23 mouse cellular contexts compared by ENCODE assay signal in the genomic region with DNA sequence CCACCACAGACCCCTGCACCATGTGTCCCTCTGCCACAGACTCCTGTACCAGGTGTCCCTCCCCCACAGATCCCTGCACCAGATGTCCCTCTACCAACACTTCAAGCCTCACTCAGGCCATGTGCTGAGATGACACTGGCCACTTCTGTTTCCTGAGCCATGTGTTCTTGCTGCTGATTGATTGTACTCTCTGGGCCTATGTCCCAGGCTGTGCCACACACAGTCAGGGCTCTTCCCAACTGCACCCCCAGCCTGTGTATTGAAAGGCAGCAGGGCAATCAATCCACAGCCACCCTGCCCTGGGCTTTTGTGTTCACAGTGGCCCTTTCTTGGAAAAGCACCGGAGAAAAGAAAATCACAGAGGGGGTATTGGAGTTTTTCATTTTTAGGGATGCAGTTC.
DNase-seq lines count a peak whose midpoint lies in the region; ATAC-seq lines count a peak whose summit lies in the region.
"Had no signal": no experiment of that assay in that cellular context is flagged by ENCODE, and none has a peak within 500 bp of the region (broad histone marks: within the 10 kb centered on the region; RNA-seq: fewer than 3 reads in every experiment).

No protein-coding gene starts in this region.

- 56% methylated on average over 1 of the region's 1 CpGs for WGBS in midbrain, embryonic 16.5 days
- 35% methylated on average over 1 of the region's 1 CpGs for WGBS in midbrain, embryonic 14.5 days
- 22% methylated on average over 1 of the region's 1 CpGs for WGBS in hindbrain, embryonic 13.5 days
- WGBS in neural tube, embryonic 14.5 days = 16% methylated on average over 1 of the region's 1 CpGs

- ATAC-seq in midbrain, embryonic 16.5 days = no peak
- ATAC-seq in midbrain, embryonic 14.5 days (ENCODE audit: low FRiP score, low TSS enrichment) = no peak
- ATAC-seq in hindbrain, embryonic 13.5 days (ENCODE audit: low FRiP score) = peak; percentile 22; the same call in 1 of the 2 replicates
- 0 out of 2 replicates have a peak, but pooled peaks have one; percentile 32 for ATAC-seq in neural tube, embryonic 14.5 days (ENCODE audit: low read depth)

- no peaks in the 10 kb centered on the region for H3K9me3 ChIP-seq in midbrain, embryonic 16.5 days (replicated peaks; ENCODE audit: control insufficient read depth, low read length, poor library complexity, severe bottlenecking)
- no peaks in the 10 kb centered on the region for H3K9me3 ChIP-seq in midbrain, embryonic 14.5 days (ENCODE audit: control insufficient read depth, low read length)
- no peaks in the 10 kb centered on the region for H3K9me3 ChIP-seq in hindbrain, embryonic 13.5 days
- no peaks in the 10 kb centered on the region for H3K9me3 ChIP-seq in neural tube, embryonic 14.5 days (ENCODE audit: control insufficient read depth, low read length)
- H3K9me3 ChIP-seq: heart, embryonic 13.5 days; lung, embryonic 15.5 days; megakaryocyte, embryonic 14.5 days had no signal

- H3K36me3 ChIP-seq in midbrain, embryonic 16.5 days (ENCODE audit: control insufficient read depth, insufficient read depth, low read length) = peaks cover 14% of the 10 kb centered on the region; the same call in 1 of the 2 replicates
- peaks cover 46% of the 10 kb centered on the region for H3K36me3 ChIP-seq in midbrain, embryonic 14.5 days (ENCODE audit: control insufficient read depth, insufficient read depth, low read length)
- peaks cover 58% of the 10 kb centered on the region for H3K36me3 ChIP-seq in hindbrain, embryonic 13.5 days
- peaks cover 8% of the 10 kb centered on the region; the same call in 1 of the 2 replicates for H3K36me3 ChIP-seq in neural tube, embryonic 14.5 days (ENCODE audit: control insufficient read depth, insufficient read depth, low read length)

- H3K4me3 ChIP-seq in midbrain, embryonic 16.5 days (ENCODE audit: low read depth, low read length) = no peak overlapping the region
- no peak overlapping the region for H3K4me3 ChIP-seq in midbrain, embryonic 14.5 days (replicated peaks; ENCODE audit: low read depth, low read length)
- no peak overlapping the region for H3K4me3 ChIP-seq in hindbrain, embryonic 13.5 days
- no peak overlapping the region for H3K4me3 ChIP-seq in neural tube, embryonic 14.5 days (ENCODE audit: low read depth, low read length)
- H3K4me3 ChIP-seq: heart, embryonic 13.5 days; lung, embryonic 15.5 days; megakaryocyte, embryonic 14.5 days had no signal

- peaks cover 24% of the 10 kb centered on the region for H3K4me1 ChIP-seq in midbrain, embryonic 16.5 days (ENCODE audit: control insufficient read depth, insufficient read depth, low read length)
- H3K4me1 ChIP-seq in midbrain, embryonic 14.5 days (ENCODE audit: control insufficient read depth, insufficient read depth, low read length) = peaks cover 38% of the 10 kb centered on the region
- H3K4me1 ChIP-seq in hindbrain, embryonic 13.5 days (replicated peaks) = peaks cover 77% of the 10 kb centered on the region
- H3K4me1 ChIP-seq in neural tube, embryonic 14.5 days (ENCODE audit: control insufficient read depth, insufficient read depth, low read length) = peaks cover 49% of the 10 kb centered on the region

- H3K9ac ChIP-seq in midbrain, embryonic 16.5 days (ENCODE audit: low read depth, low read length) = 0 out of 2 replicates have a peak overlapping the region, but pooled peaks have one; percentile 4
- H3K9ac ChIP-seq in midbrain, embryonic 14.5 days (replicated peaks; ENCODE audit: low read length) = no peak overlapping the region
- no peak overlapping the region for H3K9ac ChIP-seq in hindbrain, embryonic 13.5 days
- H3K9ac ChIP-seq in neural tube, embryonic 14.5 days (replicated peaks; ENCODE audit: low read depth, low read length) = no peak overlapping the region
- H3K9ac ChIP-seq: heart, embryonic 13.5 days; liver, embryonic 14.5 days; lung, embryonic 15.5 days had no signal

- DNase-seq in embryo, embryonic 11 days = peak; percentile 21
- DNase-seq in embryo, embryonic 9.5 days (ENCODE audit: extremely low spot score) = no peak
- no peak for DNase-seq in midbrain, embryonic 14.5 days
- no peak for DNase-seq in gastrocnemius, adult 18-20 months (ENCODE audit: low spot score)
- DNase-seq in adrenal gland, adult 18-20 months (ENCODE audit: low spot score in 2 of 2) = no peak
- DNase-seq: cerebellum, adult 11-12 months; cerebellum, postnatal 14 days; gastrocnemius, postnatal 25 days; heart, adult 18-20 months; heart, postnatal 14 days; kidney, adult 11 months; layer of hippocampus, adult 9-11 months; lung, postnatal 36 days; thymus, adult 18-20 months; thymus, postnatal 36 days had no signal

- no peaks in the 10 kb centered on the region for H3K27me3 ChIP-seq in midbrain, embryonic 16.5 days (ENCODE audit: control insufficient read depth, insufficient read depth, low read depth, low read length)
- no peaks in the 10 kb centered on the region for H3K27me3 ChIP-seq in midbrain, embryonic 14.5 days (ENCODE audit: control insufficient read depth, insufficient read depth, low read length)
- no peaks in the 10 kb centered on the region for H3K27me3 ChIP-seq in hindbrain, embryonic 13.5 days
- no peaks in the 10 kb centered on the region for H3K27me3 ChIP-seq in neural tube, embryonic 14.5 days (ENCODE audit: control insufficient read depth, insufficient read depth, low read length)
- H3K27me3 ChIP-seq: lung, embryonic 15.5 days had no signal

- H3K27ac ChIP-seq in midbrain, embryonic 16.5 days (ENCODE audit: low read length) = no peak overlapping the region
- no peak overlapping the region for H3K27ac ChIP-seq in midbrain, embryonic 14.5 days (replicated peaks; ENCODE audit: low read depth, low read length)
- peak overlapping the region; percentile 61 for H3K27ac ChIP-seq in hindbrain, embryonic 13.5 days
- peak overlapping the region; percentile 48; the same call in 1 of the 2 replicates for H3K27ac ChIP-seq in neural tube, embryonic 14.5 days (ENCODE audit: low read depth, low read length)
- H3K27ac ChIP-seq: heart, embryonic 13.5 days; kidney, postnatal 0 days; liver, embryonic 14.5 days; lung, embryonic 15.5 days had no signal

- H3K4me2 ChIP-seq in midbrain, embryonic 16.5 days (ENCODE audit: low read length) = no peak overlapping the region
- no peak overlapping the region for H3K4me2 ChIP-seq in midbrain, embryonic 14.5 days (ENCODE audit: low read length)
- no peak overlapping the region for H3K4me2 ChIP-seq in hindbrain, embryonic 13.5 days
- H3K4me2 ChIP-seq in neural tube, embryonic 14.5 days (ENCODE audit: low read depth, low read length) = no peak overlapping the region
- H3K4me2 ChIP-seq: heart, embryonic 13.5 days; lung, embryonic 15.5 days had no signal

Comparison
In these comparisons a context has a peak if more than half of its experiments do, and no peak if none do; other contexts are left out.
1. ATAC-seq: peak in hindbrain, embryonic 13.5 days (single experiment) and neural tube, embryonic 14.5 days (single experiment); none in midbrain, embryonic 16.5 days (single experiment) and midbrain, embryonic 14.5 days (single experiment).
2. H3K27ac ChIP-seq: peak in hindbrain, embryonic 13.5 days (single experiment) and neural tube, embryonic 14.5 days (single experiment); none in midbrain, embryonic 16.5 days (single experiment) and midbrain, embryonic 14.5 days (single experiment).